Mouse (Mus musculus): Measurements from ENCODE around the gene Pycard. TPM values are rescaled to one million over a fixed set of nuclear protein-coding genes. Genes with fewer than 3 reads are reported as not detected.

Gene Pycard
- polyA plus RNA-seq, 1 experiment from 2014 or later, result 24.9 TPM

DNA sequence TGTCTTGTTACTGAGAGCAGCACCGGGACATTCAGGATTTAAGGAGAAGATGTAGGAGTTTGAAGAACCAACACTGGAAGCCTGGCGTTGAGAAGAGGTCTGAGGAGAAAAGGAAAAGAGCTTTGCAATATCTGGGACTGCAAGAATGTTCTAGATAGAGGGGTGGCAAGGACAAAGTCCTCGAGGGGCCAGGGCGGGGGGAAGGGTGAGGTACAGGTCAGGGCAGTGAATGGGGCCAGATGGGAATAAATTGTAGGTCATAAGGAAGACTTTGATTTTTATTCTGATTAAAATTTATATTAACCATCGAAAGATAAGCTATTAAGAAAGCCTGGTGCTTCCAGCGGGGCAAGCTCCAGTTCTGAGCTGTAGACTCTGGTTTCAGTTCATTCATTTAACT is 9.4 kb upstream of the Pycard start:
- H3K27me3 ChIP-seq, result no peaks in the 10 kb centered on the region; the same call in 1 of the 2 replicates
- no peaks in the 10 kb centered on the region for H3K36me3 ChIP-seq (replicated peaks)
- no peak overlapping the region for H3K4me3 ChIP-seq (replicated peaks)
- 64% methylated on average over 6 of the region's 6 CpGs for WGBS (ENCODE audit: insufficient replicate concordance)
- no peak overlapping the region for H3K4me2 ChIP-seq
- H3K9me3 ChIP-seq (replicated peaks), result no peaks in the 10 kb centered on the region
- no peak for ATAC-seq (ENCODE audit: insufficient read depth)
- no peak overlapping the region for H3K27ac ChIP-seq (replicated peaks)
- no peak overlapping the region for H3K9ac ChIP-seq
- H3K4me1 ChIP-seq (replicated peaks), result no peaks in the 10 kb centered on the region; the same call in 1 of the 2 replicates

DNA sequence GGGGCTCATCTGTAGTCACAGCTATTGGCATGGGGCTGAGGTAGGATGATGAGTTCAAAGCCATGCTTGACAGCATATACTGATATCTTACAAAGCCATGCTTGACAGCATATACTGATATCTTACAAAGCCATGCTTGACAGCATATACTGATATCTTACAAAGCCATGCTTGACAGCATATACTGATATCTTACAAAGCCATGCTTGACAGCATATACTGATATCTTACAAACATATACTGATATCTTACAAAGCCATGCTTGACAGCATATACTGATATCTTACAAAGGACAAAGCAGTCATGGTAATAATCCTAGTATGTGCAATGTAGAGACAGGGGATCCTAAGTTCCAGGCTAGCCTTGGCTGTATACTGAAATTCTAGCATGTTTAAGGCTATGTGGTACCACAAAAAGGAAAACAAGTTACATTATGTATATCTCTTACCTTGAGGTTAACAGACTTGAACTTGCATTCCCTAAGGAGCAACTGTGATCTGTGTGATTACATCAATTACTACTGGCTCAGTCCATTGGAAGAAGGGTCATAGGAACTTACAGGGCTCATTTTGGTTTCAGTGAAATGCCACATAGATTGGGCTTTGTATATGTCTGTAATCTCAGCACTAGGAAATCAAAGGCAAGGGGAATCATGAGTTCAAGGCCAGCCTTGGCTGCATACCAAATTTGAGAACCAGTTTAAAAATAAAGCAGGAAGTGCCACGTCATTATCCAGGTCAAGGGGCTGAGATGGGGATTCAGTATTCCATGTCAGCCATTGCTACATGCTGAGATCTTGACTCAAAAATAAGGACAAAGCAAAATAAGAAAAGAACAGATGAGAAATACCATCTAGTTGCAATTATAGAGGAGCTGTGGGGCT is 6.6 kb upstream of the Pycard start:
- 40% methylated on average over 1 of the region's 1 CpGs for WGBS (ENCODE audit: insufficient replicate concordance)
- ATAC-seq (ENCODE audit: insufficient read depth), result no peak
- H3K27me3 ChIP-seq, result no peaks in the 10 kb centered on the region

DNA sequence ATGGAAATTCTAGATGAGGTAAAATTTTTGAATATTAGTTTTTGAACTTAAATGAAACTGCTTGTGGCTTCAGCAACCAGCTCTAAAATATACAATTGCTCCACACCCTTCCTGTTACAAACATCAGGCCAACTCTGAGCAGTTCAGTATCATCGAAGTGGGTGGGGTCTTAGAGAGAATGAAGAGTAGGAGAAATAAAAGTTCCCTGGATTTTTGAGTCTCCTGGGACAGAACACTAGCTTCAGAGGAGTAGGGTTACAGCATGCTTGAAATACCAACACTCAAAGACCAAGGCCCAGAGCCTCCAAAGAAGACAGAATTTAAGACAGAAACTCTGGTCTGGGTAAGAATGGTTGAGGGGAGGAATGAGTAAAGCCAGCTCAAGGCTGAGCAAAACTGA is 5.8 kb upstream of the Pycard start:
- Histone ChIP-seq H3K4me2 (no peak overlapping the region), H3K9me3 (replicated peaks) (no peaks in the 10 kb centered on the region), H3K36me3 (replicated peaks) (no peaks in the 10 kb centered on the region), H3K4me3 (replicated peaks) (no peak overlapping the region), H3K9ac (no peak overlapping the region), H3K4me1 (replicated peaks) (no peaks in the 10 kb centered on the region; the same call in 1 of the 2 replicates), H3K27me3 (no peaks in the 10 kb centered on the region), H3K27ac (replicated peaks) (no peak overlapping the region)
- 64% methylated on average over 1 of the region's 1 CpGs for WGBS (ENCODE audit: insufficient replicate concordance)
- ATAC-seq (ENCODE audit: insufficient read depth), result no peak

More for the DNA sequence above, 6.6 kb upstream of the Pycard start:
- Histone ChIP-seq H3K36me3 (replicated peaks) (no peaks in the 10 kb centered on the region), H3K27ac (replicated peaks) (no peak overlapping the region), H3K9ac (no peak overlapping the region), H3K9me3 (replicated peaks) (no peaks in the 10 kb centered on the region), H3K4me1 (replicated peaks) (no peaks in the 10 kb centered on the region; the same call in 1 of the 2 replicates), H3K4me3 (replicated peaks) (no peak overlapping the region), H3K4me2 (no peak overlapping the region)

DNA sequence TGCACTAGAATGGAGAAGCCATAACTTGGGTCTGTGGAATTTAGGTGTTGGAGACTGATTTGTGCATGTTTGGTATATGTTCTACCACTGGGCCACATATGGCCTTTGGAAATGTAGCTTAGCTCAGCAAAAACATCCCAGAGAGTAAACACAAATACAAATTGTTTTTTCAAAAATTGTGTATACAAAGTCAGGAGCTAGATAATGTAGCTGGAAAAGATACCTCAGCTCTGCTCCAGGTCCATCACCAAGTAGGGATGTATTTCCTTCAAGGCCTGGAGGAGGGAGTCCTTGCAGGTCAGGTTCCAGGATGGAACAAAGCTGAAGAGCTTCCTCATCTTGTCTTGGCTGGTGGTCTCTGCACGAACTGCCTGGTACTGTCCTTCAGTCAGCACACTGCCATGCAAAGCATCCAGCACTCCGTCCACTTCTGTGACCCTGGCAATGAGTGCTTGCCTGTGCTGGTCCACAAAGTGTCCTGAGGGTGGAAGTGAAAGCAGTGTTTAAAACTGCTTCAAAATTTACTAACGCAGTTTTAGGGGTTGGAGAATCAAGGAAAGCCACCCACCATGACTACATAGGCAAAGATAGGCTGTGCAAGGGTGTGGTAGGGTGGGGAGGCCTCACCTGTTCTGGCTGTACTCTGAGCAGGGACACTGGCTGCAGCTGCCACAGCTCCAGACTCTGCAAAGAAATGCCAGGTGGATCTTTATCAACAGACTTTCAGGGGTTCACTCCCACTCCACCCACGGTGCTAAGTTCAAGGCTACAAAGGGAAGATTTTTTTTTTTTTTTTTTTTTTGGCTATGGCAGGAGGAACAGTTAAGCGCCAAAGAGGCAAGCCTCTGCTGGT is 953 bp downstream of the Pycard start:
- peak overlapping the region; percentile 51 for H3K4me3 ChIP-seq (replicated peaks)
- H3K27ac ChIP-seq (replicated peaks), result no peak overlapping the region
- H3K9ac ChIP-seq, result peak overlapping the region; percentile 39; the same call in 1 of the 2 replicates
- H3K9me3 ChIP-seq (replicated peaks), result no peaks in the 10 kb centered on the region
- H3K36me3 ChIP-seq (replicated peaks), result peaks cover 35% of the 10 kb centered on the region
- peak; percentile 26 for ATAC-seq (ENCODE audit: insufficient read depth)
- H3K4me2 ChIP-seq, result peak overlapping the region; percentile 74
- 21% methylated on average over 5 of the region's 5 CpGs for whole genome bisulfite sequencing (ENCODE audit: insufficient replicate concordance)
- H3K4me1 ChIP-seq (replicated peaks), result peaks cover 39% of the 10 kb centered on the region
- no peaks in the 10 kb centered on the region for H3K27me3 ChIP-seq

DNA sequence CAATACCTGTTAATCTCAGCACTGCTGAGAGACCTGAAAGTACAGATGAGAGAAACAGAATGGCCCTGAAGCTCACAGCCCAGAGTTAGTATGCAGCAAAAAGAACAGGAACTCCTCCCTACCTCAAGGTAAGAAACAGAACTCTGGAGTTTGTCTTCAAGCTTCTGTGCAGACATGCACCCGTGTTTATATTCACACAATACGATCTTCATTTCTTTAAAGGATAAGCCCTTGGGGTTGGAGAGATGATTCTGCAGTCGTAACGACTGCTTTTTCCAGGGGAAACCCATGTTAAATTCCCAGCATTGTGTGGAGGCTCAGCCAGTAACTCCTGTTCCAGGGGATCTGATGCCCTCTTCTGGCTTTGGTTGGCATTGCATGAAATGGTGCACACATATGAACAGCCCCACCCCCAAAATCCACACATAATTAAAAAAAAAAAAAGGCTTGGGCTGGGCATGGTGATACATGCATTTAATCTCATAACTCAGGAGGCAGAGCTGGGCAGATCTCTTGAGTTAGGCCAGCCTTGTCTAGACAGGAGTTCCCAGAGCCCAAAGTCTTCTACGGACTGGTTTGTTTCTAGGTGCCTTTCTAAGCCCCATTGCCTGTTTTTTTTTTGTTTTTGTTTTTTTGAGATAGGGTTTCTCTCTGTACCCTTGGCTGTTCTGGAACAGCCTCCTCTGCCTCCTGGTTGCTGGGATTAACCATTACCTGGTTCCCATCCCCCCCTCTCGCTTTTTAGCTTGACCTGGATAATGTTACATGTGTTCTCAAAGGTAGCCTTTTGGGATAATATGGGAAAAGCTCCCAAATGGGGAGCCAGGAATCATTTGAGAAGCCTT is 1.8 kb downstream of the Pycard start:
- ATAC-seq (ENCODE audit: insufficient read depth), result peak; percentile 51; the same call in 1 of the 2 replicates
- H3K27me3 ChIP-seq, result no peaks in the 10 kb centered on the region
- peak overlapping the region; percentile 14; the same call in 1 of the 2 replicates for H3K27ac ChIP-seq (replicated peaks)
- 43% methylated on average over 6 of the region's 6 CpGs for WGBS (ENCODE audit: insufficient replicate concordance)
- no peak overlapping the region for H3K4me3 ChIP-seq (replicated peaks)
- H3K36me3 ChIP-seq (replicated peaks), result peaks cover 44% of the 10 kb centered on the region
- no peak overlapping the region for H3K9ac ChIP-seq
- H3K4me1 ChIP-seq (replicated peaks), result peaks cover 39% of the 10 kb centered on the region
- no peaks in the 10 kb centered on the region for H3K9me3 ChIP-seq (replicated peaks)
- H3K4me2 ChIP-seq, result peak overlapping the region; percentile 74

DNA sequence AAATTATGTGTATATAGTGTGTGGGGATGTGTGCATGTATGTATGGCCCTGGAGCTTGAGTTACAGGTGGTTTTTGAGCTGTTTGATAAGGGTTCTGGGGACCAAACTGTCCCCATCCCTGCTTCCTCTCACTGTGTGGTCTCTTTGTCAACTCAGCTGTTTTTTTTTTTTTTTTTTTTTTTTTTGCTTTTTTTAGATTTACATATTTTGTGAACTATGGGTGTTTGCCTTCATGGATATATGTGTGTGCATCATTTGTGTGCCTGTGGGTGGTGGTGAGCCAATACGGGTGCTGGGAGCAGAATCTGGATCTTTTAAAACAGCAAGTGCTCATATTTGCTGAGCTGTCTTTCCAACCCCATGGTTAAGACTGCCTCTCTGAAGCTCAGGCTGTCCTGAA is 4.8 kb downstream of the Pycard start:
- H3K27ac ChIP-seq (replicated peaks), result no peak overlapping the region
- no peak for ATAC-seq (ENCODE audit: insufficient read depth)
- 82% methylated on average over 1 of the region's 1 CpGs for WGBS (ENCODE audit: insufficient replicate concordance)
- peaks cover 73% of the 10 kb centered on the region for H3K36me3 ChIP-seq (replicated peaks)
- no peak overlapping the region for H3K9ac ChIP-seq
- H3K9me3 ChIP-seq (replicated peaks), result no peaks in the 10 kb centered on the region
- H3K4me1 ChIP-seq (replicated peaks), result peaks cover 35% of the 10 kb centered on the region
- H3K4me2 ChIP-seq, result no peak overlapping the region
- no peak overlapping the region for H3K4me3 ChIP-seq (replicated peaks)
- H3K27me3 ChIP-seq, result no peaks in the 10 kb centered on the region

DNA sequence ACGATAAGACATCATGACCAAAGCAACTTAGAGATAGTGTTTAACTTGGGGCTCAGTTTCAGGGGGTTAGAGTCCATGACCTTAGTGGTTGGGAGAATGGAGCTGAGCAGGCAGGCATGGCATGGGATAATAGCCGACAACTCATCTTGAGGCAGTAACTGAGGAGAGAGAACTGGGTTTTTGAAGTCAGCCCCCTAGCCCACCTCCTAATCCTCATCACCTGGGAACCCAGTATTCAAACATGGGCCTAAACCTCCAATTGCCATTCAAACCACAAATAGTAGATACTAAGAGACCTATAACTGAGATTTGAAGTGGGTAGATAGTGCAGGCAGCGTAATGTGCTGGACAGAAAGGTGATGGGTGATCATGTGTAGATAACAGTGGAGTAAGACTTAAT is 13.1 kb downstream of the Pycard start:
- no peaks in the 10 kb centered on the region for H3K9me3 ChIP-seq (replicated peaks)
- H3K27ac ChIP-seq (replicated peaks), result no peak overlapping the region
- 77% methylated on average over 3 of the region's 3 CpGs for WGBS (ENCODE audit: insufficient replicate concordance)
- H3K4me1 ChIP-seq (replicated peaks), result no peaks in the 10 kb centered on the region
- H3K36me3 ChIP-seq (replicated peaks), result peaks cover 99% of the 10 kb centered on the region
- no peak for ATAC-seq (ENCODE audit: insufficient read depth)
- H3K27me3 ChIP-seq, result no peaks in the 10 kb centered on the region
- no peak overlapping the region for H3K4me3 ChIP-seq (replicated peaks)
- H3K4me2 ChIP-seq, result no peak overlapping the region
- H3K9ac ChIP-seq, result no peak overlapping the region

DNA sequence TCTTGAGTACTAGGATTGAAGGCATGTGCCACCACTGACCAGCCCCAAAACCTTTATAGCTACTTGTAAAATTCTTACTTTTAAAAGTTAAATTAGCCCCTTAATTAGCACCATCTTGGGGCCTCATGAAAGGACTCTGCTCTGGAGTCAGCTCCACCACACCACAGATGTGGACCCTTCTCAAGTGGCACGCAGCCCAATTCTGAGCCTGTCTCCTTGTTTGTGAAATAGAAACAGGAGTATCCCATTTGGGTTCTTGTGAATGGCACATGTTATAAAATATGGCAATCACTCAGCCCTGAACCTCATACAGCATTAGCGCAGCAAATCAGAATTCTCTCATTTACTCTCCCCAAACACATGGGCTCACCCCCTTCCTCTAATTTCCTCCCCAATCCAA is 14.8 kb downstream of the Pycard start:
- 0 out of 2 replicates have a peak, but pooled peaks cover 5% of the 10 kb centered on the region for H3K4me1 ChIP-seq (replicated peaks)
- peaks cover 99% of the 10 kb centered on the region for H3K36me3 ChIP-seq (replicated peaks)
- no peaks in the 10 kb centered on the region for H3K27me3 ChIP-seq
- no peak overlapping the region for H3K27ac ChIP-seq (replicated peaks)
- no peak overlapping the region for H3K9ac ChIP-seq
- H3K4me3 ChIP-seq (replicated peaks), result no peak overlapping the region
- no peaks in the 10 kb centered on the region for H3K9me3 ChIP-seq (replicated peaks)
- WGBS (ENCODE audit: insufficient replicate concordance), result 100% methylated on average over 2 of the region's 2 CpGs
- ATAC-seq (ENCODE audit: insufficient read depth), result no peak
- no peak overlapping the region for H3K4me2 ChIP-seq

DNA sequence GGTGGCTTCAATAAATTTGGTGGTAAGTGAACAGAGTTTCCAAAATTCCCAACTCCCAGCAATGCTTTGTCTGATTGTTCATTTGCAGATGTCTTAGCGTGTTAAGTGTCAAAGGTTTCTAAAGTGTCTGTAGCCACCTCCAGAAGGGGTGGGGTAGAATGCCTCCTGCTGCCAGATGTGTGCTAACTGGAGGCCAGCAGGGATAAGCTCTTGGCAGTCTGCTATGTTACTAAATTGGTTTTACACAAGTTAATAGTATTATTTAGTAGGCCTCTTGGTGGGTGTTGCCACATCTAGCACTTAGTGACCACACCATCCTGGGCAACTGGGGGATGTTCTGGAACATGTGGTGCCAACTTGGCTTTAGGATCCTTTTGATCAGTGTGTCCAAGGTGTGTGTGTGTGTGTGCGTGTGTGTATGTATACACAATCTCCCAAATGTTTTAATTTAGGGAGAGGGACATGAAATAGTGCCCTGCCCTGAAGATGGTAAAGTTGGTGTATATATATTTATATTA is 19.2 kb downstream of the Pycard start:
- Histone ChIP-seq H3K4me1 (replicated peaks) (peaks cover 32% of the 10 kb centered on the region), H3K27ac (replicated peaks) (no peak overlapping the region), H3K9ac (no peak overlapping the region), H3K27me3 (no peaks in the 10 kb centered on the region), H3K9me3 (replicated peaks) (no peaks in the 10 kb centered on the region), H3K4me3 (replicated peaks) (no peak overlapping the region), H3K36me3 (replicated peaks) (peaks cover 98% of the 10 kb centered on the region), H3K4me2 (no peak overlapping the region)
- no peak for ATAC-seq (ENCODE audit: insufficient read depth)
- WGBS (ENCODE audit: insufficient replicate concordance), result 81% methylated on average over 2 of the region's 2 CpGs
